Mouse (Mus musculus): ENCODE measurements around the gene Snrpc. TPM values are rescaled to one million over a fixed set of nuclear protein-coding genes. Genes with fewer than 3 reads are reported as not detected.

The Snrpc gene
- polyA plus RNA-seq, 1 experiment from 2014 or later: 325 TPM

DNA sequence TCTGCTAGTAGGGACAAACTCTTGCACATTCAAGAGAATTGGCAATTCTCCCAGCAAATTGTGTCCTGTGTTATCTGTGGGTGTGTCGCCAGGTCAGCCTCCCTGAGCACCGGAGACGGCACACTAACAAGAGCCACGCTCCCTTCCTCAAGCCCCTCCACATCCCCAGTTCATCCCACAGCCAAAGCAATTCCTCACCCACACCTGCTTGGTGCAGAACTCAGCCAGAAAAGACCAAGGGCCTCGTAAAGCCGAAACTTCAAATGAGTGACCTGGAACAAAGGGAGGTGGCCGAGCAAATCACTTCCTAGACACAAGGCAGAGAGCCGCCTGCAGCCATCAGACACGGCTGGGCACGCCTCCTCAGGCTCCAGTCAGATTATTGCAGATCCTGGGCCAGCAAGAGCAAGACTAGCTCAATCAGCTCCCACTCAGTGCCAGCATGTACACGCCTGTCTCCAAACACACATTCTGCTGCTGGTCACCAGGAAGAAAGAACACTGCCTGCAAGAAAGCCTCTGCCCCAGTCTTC is 40.5 kb upstream of the Snrpc start:
- H3K4me1 ChIP-seq (ENCODE audit: control insufficient read depth, insufficient read depth, low read length): peaks cover 35% of the 10 kb centered on the region
- H3K9me3 ChIP-seq (ENCODE audit: control insufficient read depth, low read depth, low read length): no peaks in the 10 kb centered on the region
- peak overlapping the region; percentile 1; the same call in 1 of the 2 replicates for H3K4me3 ChIP-seq (ENCODE audit: low read depth, low read length)
- no peaks in the 10 kb centered on the region; the same call in 1 of the 2 replicates for H3K36me3 ChIP-seq (ENCODE audit: control insufficient read depth, insufficient read depth, low read length)
- peak overlapping the region; percentile 95 for H3K27ac ChIP-seq (ENCODE audit: low read length)
- peak overlapping the region; percentile 39 for H3K4me2 ChIP-seq (replicated peaks; ENCODE audit: low read depth, low read length)
- WGBS: 36% methylated on average over 11 of the region's 11 CpGs
- 0 out of 2 replicates have a peak overlapping the region, but pooled peaks have one; percentile 3 for H3K9ac ChIP-seq (replicated peaks; ENCODE audit: low read depth, low read length)
- peak; percentile 57 for ATAC-seq (ENCODE audit: insufficient number of reproducible peaks, insufficient read depth, low FRiP score, low read depth)
- H3K27me3 ChIP-seq (ENCODE audit: control insufficient read depth, insufficient read depth, low read length): no peaks in the 10 kb centered on the region

DNA sequence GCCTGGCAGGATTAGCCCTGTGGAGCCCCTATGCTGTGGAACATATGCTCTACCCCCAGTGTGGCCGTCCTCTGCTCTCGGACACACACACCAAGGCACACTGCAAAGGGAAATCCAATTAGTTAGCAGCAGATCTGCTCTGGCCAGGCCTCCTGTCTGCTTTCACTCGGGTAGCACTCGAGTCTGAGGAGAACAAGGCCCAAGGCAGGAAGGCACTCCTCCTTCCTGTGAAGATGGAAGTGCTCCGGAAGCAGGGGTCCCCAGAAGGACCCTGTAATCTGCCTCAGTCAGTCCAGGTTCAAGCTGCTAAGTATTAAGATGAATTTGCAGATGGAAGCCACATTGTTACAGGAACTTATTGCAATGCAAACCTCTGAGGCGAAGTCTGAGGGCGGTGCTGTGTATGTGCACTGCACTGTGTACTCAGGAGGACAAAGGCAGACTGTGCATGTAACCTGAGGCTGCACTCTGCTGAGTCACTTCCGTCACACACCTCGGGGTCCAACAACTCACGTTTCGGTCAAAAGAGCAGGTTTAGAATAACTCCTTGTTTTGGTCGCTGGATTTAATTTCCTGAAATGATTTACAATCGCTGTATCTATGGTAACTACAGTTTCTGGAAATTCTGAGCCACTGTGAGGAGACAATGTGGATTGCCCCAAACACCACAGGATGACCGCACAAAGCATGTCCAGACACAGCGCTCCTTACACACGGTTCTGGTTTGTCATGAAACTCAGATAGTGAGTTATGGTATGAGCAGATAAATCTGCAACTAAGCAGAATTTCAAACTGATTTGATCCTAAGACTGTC is 38.0 kb upstream of the Snrpc start:
- Histone ChIP-seq H3K27me3 (ENCODE audit: control insufficient read depth, insufficient read depth, low read length) (no peaks in the 10 kb centered on the region), H3K4me1 (ENCODE audit: control insufficient read depth, insufficient read depth, low read length) (peaks cover 35% of the 10 kb centered on the region), H3K4me2 (replicated peaks; ENCODE audit: low read depth, low read length) (peak overlapping the region; percentile 22; the same call in 1 of the 2 replicates), H3K9ac (replicated peaks; ENCODE audit: low read depth, low read length) (peak overlapping the region; percentile 15), H3K9me3 (ENCODE audit: control insufficient read depth, low read depth, low read length) (no peaks in the 10 kb centered on the region), H3K36me3 (ENCODE audit: control insufficient read depth, insufficient read depth, low read length) (no peaks in the 10 kb centered on the region), H3K4me3 (ENCODE audit: low read depth, low read length) (no peak overlapping the region), H3K27ac (ENCODE audit: low read length) (peak overlapping the region; percentile 96)
- 33% methylated on average over 16 of the region's 16 CpGs for WGBS
- peak; percentile 85 for ATAC-seq (ENCODE audit: insufficient number of reproducible peaks, insufficient read depth, low FRiP score, low read depth)

DNA sequence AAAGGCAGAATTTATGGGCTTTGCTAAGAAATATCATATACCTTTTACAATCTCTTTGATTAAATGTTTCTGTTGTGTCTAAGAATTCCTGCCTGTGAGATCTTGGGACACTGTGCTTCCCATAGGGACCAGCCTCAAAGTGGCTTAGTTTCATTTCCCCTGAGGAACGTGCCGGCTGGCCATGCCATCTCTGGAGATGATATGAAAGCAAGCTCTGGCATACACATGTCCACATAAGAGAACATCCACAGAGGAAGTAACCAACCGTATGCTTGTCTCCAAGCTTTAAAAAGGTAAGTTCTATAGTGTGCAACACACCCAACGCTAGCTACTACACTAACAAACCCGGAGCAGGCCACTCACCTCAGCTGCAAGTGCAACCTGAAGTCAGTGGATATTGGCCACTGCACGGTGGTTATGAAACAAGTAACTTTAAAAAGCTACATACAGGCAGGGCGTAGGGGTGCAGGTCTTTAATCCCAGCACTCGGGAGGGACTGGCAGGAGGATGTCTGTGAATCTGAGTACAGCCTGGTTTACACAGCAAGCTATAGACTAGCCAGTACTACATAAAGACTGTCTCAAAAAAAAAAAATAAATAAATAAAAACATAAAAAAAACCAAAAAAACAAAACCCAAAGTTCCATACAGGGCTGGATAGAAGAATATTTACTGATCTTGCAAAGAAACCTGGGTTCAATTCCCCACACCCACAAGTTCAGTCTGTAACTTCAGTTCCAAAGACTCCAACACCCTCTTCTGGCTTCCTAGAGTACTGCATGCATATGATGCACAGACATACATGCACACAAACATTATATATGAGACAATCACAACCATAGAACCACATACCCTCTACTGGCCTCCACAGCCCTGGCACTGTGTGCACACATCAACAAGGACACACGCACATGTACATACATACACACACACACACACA is 37.0 kb upstream of the Snrpc start:
- H3K36me3 ChIP-seq (ENCODE audit: control insufficient read depth, insufficient read depth, low read length): no peaks in the 10 kb centered on the region
- H3K27ac ChIP-seq (ENCODE audit: low read length): peak overlapping the region; percentile 96; the same call in 1 of the 2 replicates
- H3K27me3 ChIP-seq (ENCODE audit: control insufficient read depth, insufficient read depth, low read length): no peaks in the 10 kb centered on the region
- no peak overlapping the region for H3K4me3 ChIP-seq (ENCODE audit: low read depth, low read length)
- no peak for ATAC-seq (ENCODE audit: insufficient number of reproducible peaks, insufficient read depth, low FRiP score, low read depth)
- 80% methylated on average over 9 of the region's 9 CpGs for WGBS
- H3K9ac ChIP-seq (replicated peaks; ENCODE audit: low read depth, low read length): no peak overlapping the region
- H3K4me2 ChIP-seq (replicated peaks; ENCODE audit: low read depth, low read length): no peak overlapping the region
- peaks cover 35% of the 10 kb centered on the region for H3K4me1 ChIP-seq (ENCODE audit: control insufficient read depth, insufficient read depth, low read length)
- H3K9me3 ChIP-seq (ENCODE audit: control insufficient read depth, low read depth, low read length): no peaks in the 10 kb centered on the region

DNA sequence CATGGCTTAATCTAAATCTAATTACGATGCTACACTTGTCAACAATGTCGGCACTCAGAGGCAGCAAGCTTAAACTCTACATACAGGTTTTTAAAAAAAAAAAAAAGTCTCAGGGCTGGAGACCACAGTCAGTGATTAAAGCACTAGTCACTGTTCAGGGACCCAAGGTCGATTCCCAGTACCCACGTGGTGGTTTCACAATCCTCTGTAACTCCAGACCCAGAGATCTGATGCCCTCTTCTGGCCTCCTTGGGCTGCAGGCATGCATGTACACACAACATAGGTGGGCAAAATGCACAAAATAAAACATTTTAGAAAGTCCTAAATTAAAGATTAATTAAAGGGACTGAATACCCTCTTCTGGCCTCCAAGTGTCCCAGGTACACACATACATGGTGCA is 34.2 kb upstream of the Snrpc start:
- Histone ChIP-seq H3K4me3 (ENCODE audit: low read depth, low read length) (no peak overlapping the region), H3K9me3 (ENCODE audit: control insufficient read depth, low read depth, low read length) (no peaks in the 10 kb centered on the region), H3K36me3 (ENCODE audit: control insufficient read depth, insufficient read depth, low read length) (no peaks in the 10 kb centered on the region), H3K27ac (ENCODE audit: low read length) (no peak overlapping the region), H3K9ac (replicated peaks; ENCODE audit: low read depth, low read length) (no peak overlapping the region), H3K4me1 (ENCODE audit: control insufficient read depth, insufficient read depth, low read length) (peaks cover 14% of the 10 kb centered on the region; the same call in 1 of the 2 replicates), H3K4me2 (replicated peaks; ENCODE audit: low read depth, low read length) (no peak overlapping the region), H3K27me3 (ENCODE audit: control insufficient read depth, insufficient read depth, low read length) (no peaks in the 10 kb centered on the region)
- no peak for ATAC-seq (ENCODE audit: insufficient number of reproducible peaks, insufficient read depth, low FRiP score, low read depth)
- 81% methylated on average over 4 of the region's 4 CpGs for WGBS

DNA sequence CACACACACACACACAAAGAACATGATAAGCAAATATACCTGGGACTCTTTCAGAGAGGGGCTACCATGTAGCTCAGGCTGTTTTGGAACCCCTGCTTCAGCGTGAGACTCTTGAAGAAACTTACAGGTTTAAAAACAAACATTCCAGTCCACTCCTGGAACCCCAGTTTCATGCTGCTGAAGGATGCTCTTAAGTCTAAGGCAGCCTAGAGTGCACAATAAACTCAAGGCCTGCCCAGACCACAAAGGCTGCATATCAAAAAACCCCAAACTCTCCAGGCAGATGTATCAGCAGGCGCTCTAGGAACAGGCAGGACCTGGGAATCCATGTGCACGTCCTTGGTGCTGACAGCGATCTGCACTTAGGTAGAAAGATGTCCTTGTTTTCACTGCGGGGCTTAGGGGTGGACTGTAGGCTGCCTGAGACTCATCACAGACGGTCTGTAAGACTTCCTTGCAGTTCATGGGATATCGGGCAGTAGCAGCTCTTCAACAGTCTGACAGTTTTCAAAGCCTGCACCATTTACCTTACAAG is 33.7 kb upstream of the Snrpc start:
- Histone ChIP-seq H3K9ac (replicated peaks; ENCODE audit: low read depth, low read length) (no peak overlapping the region), H3K4me3 (ENCODE audit: low read depth, low read length) (no peak overlapping the region), H3K36me3 (ENCODE audit: control insufficient read depth, insufficient read depth, low read length) (no peaks in the 10 kb centered on the region), H3K27me3 (ENCODE audit: control insufficient read depth, insufficient read depth, low read length) (no peaks in the 10 kb centered on the region), H3K9me3 (ENCODE audit: control insufficient read depth, low read depth, low read length) (no peaks in the 10 kb centered on the region), H3K4me1 (ENCODE audit: control insufficient read depth, insufficient read depth, low read length) (peaks cover 10% of the 10 kb centered on the region; the same call in 1 of the 2 replicates), H3K27ac (ENCODE audit: low read length) (no peak overlapping the region), H3K4me2 (replicated peaks; ENCODE audit: low read depth, low read length) (no peak overlapping the region)
- 74% methylated on average over 7 of the region's 7 CpGs for WGBS
- no peak for ATAC-seq (ENCODE audit: insufficient number of reproducible peaks, insufficient read depth, low FRiP score, low read depth)

DNA sequence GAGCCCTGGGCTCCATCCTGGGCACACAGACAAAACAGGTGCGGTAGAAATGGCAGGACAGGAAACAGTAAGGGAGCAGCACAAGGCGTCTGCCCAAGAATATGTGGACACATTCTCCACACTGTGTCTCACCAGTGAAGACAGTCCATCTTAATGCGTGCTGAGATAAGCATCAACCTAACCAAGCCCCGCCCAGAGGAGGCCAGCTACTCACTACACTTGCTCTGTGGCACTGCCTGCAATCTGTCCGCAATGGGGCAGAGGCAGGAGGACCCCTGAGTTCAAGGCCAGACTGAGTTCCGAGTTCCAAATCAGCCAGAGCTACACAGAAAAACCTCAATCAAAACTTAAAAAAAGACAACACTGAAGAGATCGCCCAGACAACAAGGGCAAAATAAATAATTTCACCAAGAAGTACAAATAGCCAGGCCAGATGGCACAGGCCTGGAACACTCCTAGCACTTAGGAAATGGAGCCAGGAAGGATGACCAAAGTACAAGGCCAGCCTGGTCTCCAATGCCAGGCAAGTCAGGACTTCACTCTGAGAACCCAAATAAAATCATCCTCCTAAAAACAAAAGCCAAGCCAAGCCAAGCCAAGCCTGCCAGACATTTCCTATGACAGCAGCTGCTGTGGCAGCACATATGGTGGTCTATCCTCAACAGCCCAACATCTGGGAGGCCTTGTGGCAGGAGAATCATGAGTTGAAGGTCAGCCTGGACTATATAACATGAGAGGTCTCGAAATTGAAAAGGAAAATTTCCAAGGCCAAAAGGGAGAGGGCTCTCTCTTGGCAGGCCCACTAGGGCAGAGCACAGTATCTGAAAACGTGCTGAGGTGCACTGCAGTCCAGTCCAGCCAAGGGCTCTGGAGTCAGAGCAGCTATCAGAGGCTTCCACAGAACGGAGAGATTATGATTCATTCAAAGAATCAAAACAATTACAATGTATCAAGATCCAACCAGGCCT is 32.9 kb upstream of the Snrpc start:
- Histone ChIP-seq H3K4me2 (replicated peaks; ENCODE audit: low read depth, low read length) (no peak overlapping the region), H3K4me1 (ENCODE audit: control insufficient read depth, insufficient read depth, low read length) (0 out of 2 replicates have a peak, but pooled peaks cover 4% of the 10 kb centered on the region), H3K4me3 (ENCODE audit: low read depth, low read length) (no peak overlapping the region), H3K9me3 (ENCODE audit: control insufficient read depth, low read depth, low read length) (no peaks in the 10 kb centered on the region), H3K27me3 (ENCODE audit: control insufficient read depth, insufficient read depth, low read length) (no peaks in the 10 kb centered on the region), H3K9ac (replicated peaks; ENCODE audit: low read depth, low read length) (no peak overlapping the region), H3K27ac (ENCODE audit: low read length) (no peak overlapping the region), H3K36me3 (ENCODE audit: control insufficient read depth, insufficient read depth, low read length) (no peaks in the 10 kb centered on the region)
- no peak for ATAC-seq (ENCODE audit: insufficient number of reproducible peaks, insufficient read depth, low FRiP score, low read depth)
- 77% methylated on average over 10 of the region's 10 CpGs for WGBS

DNA sequence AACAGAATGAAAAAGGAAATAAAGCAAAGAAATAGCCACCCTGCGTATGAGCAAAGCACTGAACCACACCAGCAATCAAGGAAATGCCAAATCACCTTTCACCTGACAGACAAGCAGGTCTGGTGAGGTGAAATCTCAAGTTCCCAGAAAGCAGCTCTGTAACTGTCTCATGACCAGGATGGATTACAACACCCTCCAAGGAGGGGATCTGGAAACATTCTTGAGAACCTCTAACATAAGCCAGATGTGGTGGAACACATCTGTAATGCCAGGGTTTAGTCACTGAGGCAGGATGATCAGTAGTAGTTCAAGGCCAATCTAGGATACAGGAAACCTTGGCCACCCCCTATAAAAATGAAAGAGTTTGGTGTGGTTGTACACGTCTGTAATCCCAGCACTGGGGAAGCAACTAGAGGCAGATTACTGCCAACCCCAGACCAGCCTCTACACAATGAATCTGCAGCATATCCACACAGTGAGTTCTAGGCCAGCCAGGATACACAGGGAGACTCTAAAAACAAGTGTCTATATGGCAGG is 30.3 kb upstream of the Snrpc start:
- ATAC-seq (ENCODE audit: insufficient number of reproducible peaks, insufficient read depth, low FRiP score, low read depth): no peak
- no peaks in the 10 kb centered on the region for H3K9me3 ChIP-seq (ENCODE audit: control insufficient read depth, low read depth, low read length)
- no peaks in the 10 kb centered on the region for H3K36me3 ChIP-seq (ENCODE audit: control insufficient read depth, insufficient read depth, low read length)
- 58% methylated on average over 2 of the region's 2 CpGs for WGBS
- no peak overlapping the region for H3K4me2 ChIP-seq (replicated peaks; ENCODE audit: low read depth, low read length)
- H3K9ac ChIP-seq (replicated peaks; ENCODE audit: low read depth, low read length): no peak overlapping the region
- no peaks in the 10 kb centered on the region for H3K27me3 ChIP-seq (ENCODE audit: control insufficient read depth, insufficient read depth, low read length)
- no peak overlapping the region for H3K27ac ChIP-seq (ENCODE audit: low read length)
- no peaks in the 10 kb centered on the region for H3K4me1 ChIP-seq (ENCODE audit: control insufficient read depth, insufficient read depth, low read length)
- H3K4me3 ChIP-seq (ENCODE audit: low read depth, low read length): no peak overlapping the region

Data from stomach, embryonic 14.5 days (tissue).